Mouse (Mus musculus): ENCODE data around the gene Hectd3. TPM values are rescaled to one million over a fixed set of nuclear protein-coding genes. Genes with fewer than 3 reads are reported as not detected.

Gene Hectd3
- total and polyA plus RNA-seq, 3 experiments: 6.6 to 8.6 (median 7.8) TPM

DNA sequence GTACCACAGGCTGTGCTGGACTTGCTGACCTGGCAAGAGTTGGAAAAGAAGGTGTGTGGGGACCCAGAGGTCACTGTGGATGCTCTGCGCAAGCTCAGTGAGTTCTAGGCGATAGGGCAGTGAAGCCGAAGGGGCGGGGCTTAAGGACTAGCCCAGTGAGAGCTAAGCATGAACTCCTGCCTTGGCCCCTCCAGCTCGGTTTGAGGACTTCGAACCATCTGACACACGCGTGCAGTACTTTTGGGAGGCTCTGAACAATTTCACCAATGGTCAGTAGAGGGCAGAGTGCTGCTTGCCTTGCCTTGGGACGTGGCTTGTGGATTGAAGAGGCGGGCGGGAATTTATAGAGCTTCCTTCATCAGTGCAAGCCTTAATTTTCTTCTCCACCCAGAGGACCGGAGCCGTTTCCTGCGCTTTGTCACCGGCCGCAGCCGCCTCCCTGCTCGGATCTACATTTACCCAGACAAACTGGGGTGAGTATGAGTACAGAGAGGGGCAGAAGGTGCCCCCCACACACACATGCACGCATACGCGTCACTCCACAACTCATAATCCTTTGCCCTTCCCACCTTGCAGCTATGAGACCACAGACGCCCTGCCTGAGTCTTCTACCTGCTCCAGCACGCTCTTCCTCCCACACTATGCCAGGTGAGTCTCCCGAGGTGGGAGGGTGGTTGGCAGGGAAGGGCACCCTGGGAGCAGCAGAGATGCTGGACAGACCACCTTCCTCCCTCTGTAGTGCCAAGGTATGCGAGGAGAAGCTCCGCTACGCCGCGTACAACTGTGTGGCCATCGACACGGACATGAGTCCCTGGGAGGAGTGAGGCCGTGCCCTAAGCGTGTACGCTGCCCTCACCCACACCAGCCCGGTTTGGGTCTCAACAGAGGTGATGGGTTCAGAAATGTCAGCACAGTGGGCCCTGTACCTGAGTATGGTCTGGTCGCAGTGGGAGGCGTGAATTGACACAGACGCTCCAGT, 7.7 kb downstream of the Hectd3 start:
- H3K27me3 ChIP-seq (replicated peaks): no peaks in the 10 kb centered on the region
- dilution Hi-C loops (cut with MboI; ENCODE audit: extremely low pct_ligation_motif_present, extremely low pct_unique_long_range_greater_than_20kb, low sequenced_read_pairs) (no loop called here), in situ Hi-C loops (cut with MboI; ENCODE audit: low pct_ligation_motif_present, low pct_unique_long_range_greater_than_20kb, low sequenced_read_pairs) (loop anchor here (5.0 kb wide), 1 partner anchor 129 kb away; the partner anchor contains the start of gene Plk3)
- peak; percentile 60 for TF ChIP-seq RAD21 (IDR thresholded peaks at IDR 0.05; ENCODE audit: low read depth, low read length)
- TF ChIP-seq MYC (IDR thresholded peaks at IDR 0.05; ENCODE audit: low read depth, low read length): no peak
- peak; percentile 29 to 75; a peak in 3 of 4 replicates for TF ChIP-seq CTCF (conservative IDR thresholded peaks at IDR 0.05 in 1 of 2, IDR thresholded peaks at IDR 0.05 in 1 of 2; ENCODE audit: low read depth in 2 of 2, low read length in 2 of 2)
- peak; percentile 69 for TF ChIP-seq SMC3 (IDR thresholded peaks at IDR 0.05; ENCODE audit: low read depth, low read length)
- no peak for TF ChIP-seq MEF2A (IDR thresholded peaks at IDR 0.05; ENCODE audit: borderline replicate concordance, low read depth, low read length)
- TF ChIP-seq ETS1 (conservative IDR thresholded peaks at IDR 0.05; ENCODE audit: low read depth, low read length): no peak
- no peak overlapping the region for H3K4me2 ChIP-seq (ENCODE audit: insufficient read depth, low read depth, poor library complexity, severe bottlenecking)
- no peaks in the 10 kb centered on the region for H3K9me3 ChIP-seq (replicated peaks; ENCODE audit: low read length)
- no peak for DNase-seq (ENCODE audit: extremely low read depth)
- H3K79me2 ChIP-seq (replicated peaks; ENCODE audit: control insufficient read depth, extremely low read depth, insufficient read depth, poor library complexity, severe bottlenecking): no peaks in the 10 kb centered on the region
- peaks cover 10 to 21% of the 10 kb centered on the region in 2 experiments; a peak in 3 of 4 replicates for H3K4me1 ChIP-seq (ENCODE audit: control insufficient read depth in 1 of 2, insufficient read depth in 2 of 2)
- no peak overlapping the region for H3K27ac ChIP-seq (ENCODE audit: insufficient read depth, low read depth)
- H3K4me3 ChIP-seq (replicated peaks in 1 of 3; ENCODE audit: low read depth in 2 of 3, low read length in 2 of 3, poor library complexity in 1 of 3): no peak overlapping the region
- peaks cover 28 to 61% of the 10 kb centered on the region in 2 experiments for H3K36me3 ChIP-seq (replicated peaks in 1 of 2; ENCODE audit: control insufficient read depth in 1 of 2, insufficient read depth in 1 of 2, low read length in 1 of 2)
- no peak overlapping the region for H3K9ac ChIP-seq (ENCODE audit: insufficient read depth, low read depth)

DNA sequence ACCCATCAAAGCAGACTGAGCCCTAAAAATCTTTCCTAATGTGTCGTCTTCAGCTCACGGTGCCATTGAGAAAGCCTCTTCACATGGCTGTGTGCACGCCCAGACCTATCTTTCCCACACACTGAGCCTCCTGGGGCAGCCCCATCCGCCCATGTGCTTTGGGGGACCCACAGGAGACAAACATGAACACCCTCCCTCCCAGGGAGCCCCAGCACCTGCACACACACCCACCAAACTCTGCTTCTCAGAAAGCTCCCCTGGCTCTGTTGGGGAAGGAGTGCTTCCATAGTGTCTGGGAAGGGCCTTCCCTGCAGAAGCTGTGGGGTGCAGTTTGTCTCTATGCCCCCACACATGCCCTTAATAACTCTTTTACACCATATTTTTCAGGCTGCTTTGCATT, 9.5 kb downstream of the Hectd3 start:
- Histone ChIP-seq H3K4me3 (replicated peaks in 1 of 3; ENCODE audit: low read depth in 2 of 3, low read length in 2 of 3, poor library complexity in 1 of 3) (no peak overlapping the region), H3K9ac (ENCODE audit: insufficient read depth, low read depth) (no peak overlapping the region), H3K9me3 (replicated peaks; ENCODE audit: low read length) (no peaks in the 10 kb centered on the region), H3K27me3 (replicated peaks) (no peaks in the 10 kb centered on the region), H3K27ac (ENCODE audit: insufficient read depth, low read depth) (no peak overlapping the region), H3K4me2 (ENCODE audit: insufficient read depth, low read depth, poor library complexity, severe bottlenecking) (no peak overlapping the region), H3K4me1 (ENCODE audit: control insufficient read depth in 1 of 2, insufficient read depth in 2 of 2) (peaks cover 10 to 21% of the 10 kb centered on the region in 2 experiments; a peak in 3 of 4 replicates), H3K36me3 (replicated peaks in 1 of 2; ENCODE audit: control insufficient read depth in 1 of 2, insufficient read depth in 1 of 2, low read length in 1 of 2) (peaks cover 25 to 47% of the 10 kb centered on the region in 2 experiments), H3K79me2 (replicated peaks; ENCODE audit: control insufficient read depth, extremely low read depth, insufficient read depth, poor library complexity, severe bottlenecking) (no peaks in the 10 kb centered on the region)
- no peak for DNase-seq (ENCODE audit: extremely low read depth)
- TF ChIP-seq ZMIZ1 (IDR thresholded peaks at IDR 0.05; ENCODE audit: low read depth, low read length) (no peak), EP300 (IDR thresholded peaks at IDR 0.05; ENCODE audit: low read length) (0 out of 2 replicates have a peak, but pooled peaks have one; percentile 15)
- dilution Hi-C loops (cut with MboI; ENCODE audit: extremely low pct_ligation_motif_present, extremely low pct_unique_long_range_greater_than_20kb, low sequenced_read_pairs) (no loop called here), in situ Hi-C loops (cut with MboI; ENCODE audit: low pct_ligation_motif_present, low pct_unique_long_range_greater_than_20kb, low sequenced_read_pairs) (loop anchor here (5.0 kb wide), 1 partner anchor 128 kb away; the partner anchor contains the start of gene Plk3)

DNA sequence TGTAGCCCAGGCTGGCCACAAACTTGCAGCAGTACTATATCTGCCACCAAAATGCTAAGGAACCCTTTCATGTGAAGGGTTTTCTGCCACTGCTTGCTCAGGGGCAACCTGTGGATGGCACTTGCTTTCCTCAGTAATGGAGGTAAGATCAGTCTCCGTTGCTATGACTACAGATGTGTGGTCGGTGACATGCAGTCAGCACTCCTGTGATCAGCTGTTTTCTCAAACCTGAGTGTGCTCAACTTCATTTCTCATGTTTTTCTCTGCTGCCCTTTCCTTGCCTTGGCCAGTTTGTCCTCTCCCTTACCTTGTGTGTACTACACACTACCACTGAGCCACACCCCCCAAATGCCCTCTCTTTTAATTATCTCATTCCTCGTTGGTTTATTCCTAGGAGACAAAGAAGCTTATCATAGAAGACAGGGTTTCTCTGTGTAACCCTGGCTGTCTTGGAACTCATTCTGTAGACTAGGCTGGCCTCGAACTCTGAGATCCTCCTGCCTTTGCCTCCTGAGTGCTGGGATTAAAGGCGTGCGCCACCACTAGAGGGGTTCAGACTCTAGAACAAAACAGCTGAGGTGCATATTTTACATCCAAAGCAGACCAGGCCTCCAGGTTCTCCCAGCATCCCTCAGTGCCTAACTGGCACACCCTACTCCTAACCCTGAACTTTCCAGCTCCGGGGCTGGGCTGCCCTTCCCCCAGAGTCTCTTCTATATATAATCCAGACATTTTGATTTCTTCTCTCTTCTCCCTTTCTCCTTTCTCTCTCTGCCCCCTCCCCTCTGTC, 10.7 kb downstream of the Hectd3 start:
- Histone ChIP-seq H3K4me1 (ENCODE audit: control insufficient read depth in 1 of 2, insufficient read depth in 2 of 2) (peaks cover 10 to 21% of the 10 kb centered on the region in 2 experiments; a peak in 3 of 4 replicates), H3K9me3 (replicated peaks; ENCODE audit: low read length) (no peaks in the 10 kb centered on the region), H3K9ac (ENCODE audit: insufficient read depth, low read depth) (no peak overlapping the region), H3K27me3 (replicated peaks) (no peaks in the 10 kb centered on the region), H3K4me2 (ENCODE audit: insufficient read depth, low read depth, poor library complexity, severe bottlenecking) (no peak overlapping the region), H3K27ac (ENCODE audit: insufficient read depth, low read depth) (no peak overlapping the region), H3K4me3 (replicated peaks in 1 of 3; ENCODE audit: low read depth in 2 of 3, low read length in 2 of 3, poor library complexity in 1 of 3) (no peak overlapping the region), H3K36me3 (replicated peaks in 1 of 2; ENCODE audit: control insufficient read depth in 1 of 2, insufficient read depth in 1 of 2, low read length in 1 of 2) (peaks cover 14 to 36% of the 10 kb centered on the region in 2 experiments), H3K79me2 (replicated peaks; ENCODE audit: control insufficient read depth, extremely low read depth, insufficient read depth, poor library complexity, severe bottlenecking) (no peaks in the 10 kb centered on the region)
- no peak for DNase-seq (ENCODE audit: extremely low read depth)
- TF ChIP-seq MYC (IDR thresholded peaks at IDR 0.05; ENCODE audit: low read depth, low read length) (no peak), TBP (conservative IDR thresholded peaks at IDR 0.05; ENCODE audit: low read depth, low read length) (no peak), HCFC1 (IDR thresholded peaks at IDR 0.05; ENCODE audit: low read depth, low read length) (no peak), CTCF (conservative IDR thresholded peaks at IDR 0.05 in 1 of 2, IDR thresholded peaks at IDR 0.05 in 1 of 2; ENCODE audit: low read depth in 2 of 2, low read length in 2 of 2) (0 out of 4 replicates have a peak, but pooled peaks of 1 of the 2 experiments have one; percentile 7), USF2 (conservative IDR thresholded peaks at IDR 0.05; ENCODE audit: low read depth, low read length) (no peak)
- in situ Hi-C loops (cut with MboI; ENCODE audit: low pct_ligation_motif_present, low pct_unique_long_range_greater_than_20kb, low sequenced_read_pairs) (no loop called here), dilution Hi-C loops (cut with MboI; ENCODE audit: extremely low pct_ligation_motif_present, extremely low pct_unique_long_range_greater_than_20kb, low sequenced_read_pairs) (no loop called here)

Data from CH12.LX (cell line).